Mouse (Mus musculus): ENCODE measurements around the gene Gzf1.

The Gzf1 gene

GRCm38 (mm10) chr2:148698571-148698970 lies 17.7 kb downstream of the Gzf1 start:
- peak; percentile 59 for DNase-seq (ENCODE audit: low read depth, low spot score)

- DNase-seq (ENCODE audit: low read depth, low spot score) = peak; percentile 47
These were observed 25.8 kb downstream of the Gzf1 start for GRCm38 (mm10) chr2:148706409-148707201.

- no peak for DNase-seq (ENCODE audit: low read depth, low spot score)
These were observed 26.3 kb downstream of the Gzf1 start for GRCm38 (mm10) chr2:148707202-148707530.

DNA sequence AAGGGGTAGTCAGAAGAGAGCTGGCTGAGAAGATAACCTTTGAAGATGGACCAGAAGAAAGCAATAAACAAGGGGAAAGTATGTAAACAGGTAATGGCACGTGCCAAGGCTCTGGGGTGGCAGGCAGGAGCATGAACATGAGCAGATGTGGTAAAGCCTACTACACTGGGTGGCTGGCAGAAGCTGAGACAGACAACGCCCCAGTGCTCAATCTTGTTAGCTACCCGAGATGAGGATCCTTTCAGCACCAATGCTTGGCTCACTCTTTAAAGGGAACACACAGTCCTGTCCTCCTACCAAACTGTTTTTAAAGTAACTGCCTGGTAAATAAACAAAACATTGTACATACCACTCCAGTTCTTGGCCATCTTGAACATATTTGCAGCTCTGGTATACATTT lies 31.5 kb downstream of the Gzf1 start:
- DNase-seq (ENCODE audit: low read depth, low spot score) = no peak

DNA sequence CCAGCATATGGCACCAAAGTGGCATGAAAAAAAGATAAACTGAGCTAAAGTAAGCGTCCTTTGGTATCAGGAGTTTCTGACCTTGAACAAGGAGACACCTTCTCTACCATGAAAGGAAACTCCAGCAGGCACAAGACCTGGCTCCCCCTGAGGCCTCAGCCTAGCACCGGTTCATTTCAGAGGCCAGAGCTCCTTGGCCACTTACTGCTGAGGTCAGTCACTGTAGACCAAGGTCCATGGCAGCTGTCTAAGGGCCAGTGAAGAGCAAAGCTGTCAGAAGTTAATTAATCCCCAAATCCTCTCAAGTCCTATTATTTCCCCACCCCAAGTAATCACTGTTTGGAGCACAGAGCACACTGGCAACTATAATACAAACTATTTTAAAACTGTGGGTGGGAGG lies 36.2 kb downstream of the Gzf1 start:
- no peak for DNase-seq (ENCODE audit: low read depth, low spot score)

GRCm38 (mm10) chr2:148719271-148719995 lies 38.6 kb downstream of the Gzf1 start:
- DNase-seq (ENCODE audit: low read depth, low spot score) = no peak

GRCm38 (mm10) chr2:148731614-148732326 lies 50.9 kb downstream of the Gzf1 start:
- no peak for DNase-seq (ENCODE audit: low read depth, low spot score)

DNA sequence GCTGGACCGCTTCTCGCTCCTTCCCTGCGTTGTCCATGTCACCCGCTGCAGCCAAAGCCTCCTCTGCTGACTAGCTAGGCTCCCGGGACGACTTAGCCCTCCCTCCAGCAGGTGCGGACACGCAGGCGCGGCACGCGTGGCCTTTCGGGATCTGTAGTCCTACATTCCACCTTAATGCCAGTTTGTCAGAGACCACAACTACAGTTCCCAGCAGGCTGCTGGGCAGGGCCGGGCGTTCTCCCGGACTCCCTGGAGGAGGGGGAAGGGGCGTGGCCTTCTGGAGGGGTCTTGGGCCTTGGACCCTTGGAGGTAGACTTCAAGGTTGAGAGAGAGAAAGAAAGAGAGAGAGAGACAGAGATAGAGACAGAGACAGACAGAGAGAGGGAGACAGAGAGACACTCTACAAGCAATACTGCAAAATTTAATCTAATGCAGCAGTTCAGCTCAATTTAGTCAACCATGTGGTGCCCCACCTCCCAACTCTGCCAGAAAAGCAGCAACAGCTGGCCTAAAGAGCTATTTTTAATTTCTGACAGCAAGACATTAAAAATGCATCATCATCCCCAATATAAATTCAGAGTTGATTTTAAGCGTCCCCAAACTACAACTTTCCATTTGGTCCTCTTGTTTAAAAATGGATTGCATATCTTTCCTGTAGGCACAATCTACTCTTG lies 51.6 kb downstream of the Gzf1 start, which contains the start of gene Napb:
Gene Napb (minus strand): TSS at position 141 of the 674 bp plus-strand sequence.
- no peak for DNase-seq (ENCODE audit: low read depth, low spot score)

All from A20 (cell line).